Mouse (Mus musculus) kidney, adult 9 months (tissue): Measurements from ENCODE around the gene Ddost.
A peak's percentile ranks its signal among the peaks of the same experiment; 100 is the strongest.

Experiments used
- DNase-seq: peaks from one replicate; pipeline ENCODE4 v3.0.0; 2022

The Ddost gene

DNA sequence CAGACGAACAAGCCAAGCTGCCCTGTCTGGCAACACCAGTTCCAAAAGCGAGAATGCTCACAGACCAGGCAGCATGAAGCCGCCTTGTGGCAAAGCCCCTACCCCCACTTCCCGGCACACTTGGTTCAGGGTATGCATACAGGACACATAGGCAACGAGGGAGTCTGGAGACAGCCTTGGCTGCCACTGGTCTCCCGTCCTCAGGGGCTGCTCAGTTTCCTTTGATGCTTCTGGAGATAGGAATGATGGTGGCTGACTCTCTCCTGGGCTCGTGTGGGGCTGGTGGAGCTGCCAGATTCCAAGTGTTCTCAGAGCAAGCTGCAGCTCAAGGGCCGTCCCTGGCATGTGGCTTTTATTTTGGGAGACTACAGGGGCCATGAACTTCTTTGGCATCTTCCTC, 36.9 kb downstream of the Ddost start:
- no peak for DNase-seq

DNA sequence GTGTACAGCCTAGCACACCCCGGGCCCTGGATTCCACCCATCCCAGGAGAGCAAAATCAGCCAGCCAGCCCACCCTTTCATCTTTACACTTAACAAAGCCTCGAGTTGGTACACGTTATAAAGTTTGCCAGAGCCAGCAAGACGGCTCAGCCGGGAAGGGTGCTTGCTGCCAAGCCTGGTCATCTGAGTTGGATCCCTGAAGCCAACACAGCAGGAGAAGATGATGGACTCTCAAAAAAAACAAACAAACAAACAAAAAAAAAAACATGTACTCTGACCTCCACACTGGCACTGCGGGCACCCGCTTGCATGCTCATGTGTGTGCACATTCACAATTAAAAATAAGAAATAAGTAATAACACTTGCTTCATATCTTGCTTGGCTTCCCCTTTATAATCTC, 37.5 kb downstream of the Ddost start:
- DNase-seq, result peak; percentile 55

DNA sequence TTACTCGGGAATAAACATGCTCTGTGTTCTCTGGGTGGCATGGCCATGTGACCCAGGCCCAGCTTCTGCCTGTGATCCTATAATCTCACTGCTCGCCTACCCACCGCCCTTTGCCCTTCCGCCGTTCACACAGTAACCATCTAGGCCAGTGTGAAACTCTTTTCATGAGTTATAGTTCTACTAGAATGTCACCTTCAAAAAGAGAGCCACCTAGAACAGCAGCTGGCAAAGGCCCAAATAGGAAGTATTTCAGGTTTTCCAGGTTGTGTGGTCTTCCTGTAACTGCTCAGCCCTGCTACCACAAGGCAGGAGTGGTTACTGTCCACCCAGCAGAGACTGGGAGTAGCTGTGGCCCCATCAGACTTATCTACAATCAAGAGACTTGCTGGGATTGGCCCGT, 38.2 kb downstream of the Ddost start:
- DNase-seq, result peak; percentile 96

DNA sequence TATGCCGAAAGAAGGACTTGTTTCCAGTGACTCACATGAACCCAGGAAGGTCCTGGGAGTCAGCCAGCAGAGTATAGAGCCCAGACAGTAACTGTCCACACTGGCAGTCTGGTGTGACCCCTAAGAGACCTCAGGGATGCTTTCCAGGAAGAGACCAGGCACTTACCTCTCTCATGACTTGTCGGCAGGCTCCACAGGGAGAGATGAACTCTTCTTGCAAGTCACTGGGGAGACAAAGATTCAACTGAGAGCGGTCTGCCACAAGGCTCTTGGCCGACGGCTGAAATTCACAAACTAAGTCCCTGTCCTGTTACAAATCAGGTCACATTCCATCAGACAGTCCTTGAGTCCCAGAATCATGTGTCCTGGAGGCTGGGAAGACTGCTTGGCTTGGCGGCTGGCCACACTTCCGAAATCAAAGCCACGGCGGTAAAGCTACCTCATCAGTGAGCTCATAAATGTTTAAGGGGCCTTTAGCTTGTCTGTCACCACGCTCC, 38.9 kb downstream of the Ddost start:
- peak; percentile 58 for DNase-seq

DNA sequence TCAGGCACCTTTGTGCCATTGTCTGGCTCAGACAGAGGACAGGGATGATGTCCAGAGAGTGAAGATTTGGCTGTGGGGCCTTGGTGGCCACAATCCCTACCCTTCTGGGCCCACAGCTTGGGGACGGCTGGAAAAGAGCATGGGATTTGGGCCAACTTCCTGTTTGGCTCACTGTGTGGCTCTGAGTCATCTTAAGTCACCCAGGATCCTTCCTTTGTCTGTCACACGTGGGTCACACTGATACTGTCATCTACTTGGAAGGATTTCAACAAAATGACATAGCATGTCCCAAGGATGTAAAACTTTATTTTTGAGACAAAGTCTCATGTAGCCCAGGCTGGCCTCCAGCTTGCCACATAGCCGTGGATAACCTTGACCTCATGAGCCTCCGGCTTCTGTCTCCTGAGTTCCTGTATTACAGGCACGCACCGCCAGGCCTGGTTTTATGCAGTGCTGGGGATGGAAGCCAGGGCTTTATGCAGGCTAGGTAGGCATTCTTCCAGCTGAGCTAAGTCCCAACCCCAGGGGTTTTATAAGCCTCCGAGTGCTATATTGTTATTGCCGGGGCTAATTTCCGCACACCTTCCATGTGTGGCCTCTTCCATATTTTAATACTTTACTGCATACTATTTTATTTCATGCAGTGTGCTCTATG, 40.5 kb downstream of the Ddost start:
- DNase-seq, result peak; percentile 60

GRCm38 (mm10) chr4:138347280-138347679, 42.8 kb downstream of the Ddost start:
- DNase-seq, result no peak

DNA sequence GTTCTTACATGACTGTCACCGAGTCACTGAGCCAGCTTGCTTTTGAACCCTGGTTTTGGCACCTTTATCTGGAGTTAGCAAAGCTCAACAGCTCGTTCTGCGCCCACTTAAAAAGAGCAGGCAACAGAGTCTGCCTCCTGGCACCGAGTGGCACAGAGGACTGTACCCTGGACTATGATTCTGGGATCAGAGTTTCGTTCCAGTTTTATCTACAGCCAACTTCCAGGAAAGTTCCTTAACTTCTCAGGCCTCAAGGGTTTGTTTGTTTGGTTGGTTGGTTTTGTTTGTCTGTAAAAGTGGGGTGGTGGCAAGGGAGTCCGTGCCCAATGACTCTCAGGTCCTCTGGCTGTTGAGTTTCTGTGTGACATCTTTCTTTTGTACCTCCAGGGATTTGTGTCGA, 44.2 kb downstream of the Ddost start:
- DNase-seq, result peak; percentile 88

DNA sequence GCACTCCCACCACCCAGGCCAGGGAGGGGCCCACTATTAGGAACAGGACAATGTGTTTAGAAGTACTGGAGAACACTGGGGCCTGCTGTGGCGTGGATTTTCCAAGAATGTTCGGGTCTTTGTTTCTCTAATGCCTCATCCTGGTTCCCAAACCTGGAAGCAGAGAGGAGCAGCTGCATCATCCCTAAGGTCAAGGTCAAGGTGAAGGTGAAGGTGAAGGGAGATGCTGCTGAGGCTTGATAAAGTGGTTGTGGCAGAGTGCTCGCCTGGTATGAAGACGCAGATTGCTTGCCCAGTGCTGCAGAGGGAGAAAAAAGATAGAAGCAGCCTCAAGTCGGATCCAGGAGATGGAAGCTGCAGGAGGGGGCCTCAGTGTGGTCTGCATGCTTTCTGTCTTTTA, 47.3 kb downstream of the Ddost start:
- DNase-seq, result no peak

DNA sequence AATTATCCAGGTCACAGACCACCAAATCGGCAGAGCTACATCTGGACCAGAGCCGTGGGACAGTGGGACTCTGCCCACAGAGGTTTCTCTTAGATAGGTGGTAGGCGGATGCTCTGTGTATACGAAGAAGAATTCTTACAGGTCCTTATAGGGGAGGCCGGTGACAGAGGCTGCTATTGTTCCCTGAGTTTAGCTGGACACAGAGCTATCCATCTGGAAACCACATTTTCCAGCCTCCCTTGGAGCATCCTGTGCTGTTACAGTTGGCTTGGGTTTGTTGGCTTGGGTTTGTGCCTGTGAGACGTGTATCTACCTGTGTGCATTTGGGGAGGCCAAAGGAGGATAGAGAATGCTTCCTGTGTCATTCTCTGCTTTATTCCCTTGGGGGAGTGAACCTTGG, 48.2 kb downstream of the Ddost start:
- no peak for DNase-seq

DNA sequence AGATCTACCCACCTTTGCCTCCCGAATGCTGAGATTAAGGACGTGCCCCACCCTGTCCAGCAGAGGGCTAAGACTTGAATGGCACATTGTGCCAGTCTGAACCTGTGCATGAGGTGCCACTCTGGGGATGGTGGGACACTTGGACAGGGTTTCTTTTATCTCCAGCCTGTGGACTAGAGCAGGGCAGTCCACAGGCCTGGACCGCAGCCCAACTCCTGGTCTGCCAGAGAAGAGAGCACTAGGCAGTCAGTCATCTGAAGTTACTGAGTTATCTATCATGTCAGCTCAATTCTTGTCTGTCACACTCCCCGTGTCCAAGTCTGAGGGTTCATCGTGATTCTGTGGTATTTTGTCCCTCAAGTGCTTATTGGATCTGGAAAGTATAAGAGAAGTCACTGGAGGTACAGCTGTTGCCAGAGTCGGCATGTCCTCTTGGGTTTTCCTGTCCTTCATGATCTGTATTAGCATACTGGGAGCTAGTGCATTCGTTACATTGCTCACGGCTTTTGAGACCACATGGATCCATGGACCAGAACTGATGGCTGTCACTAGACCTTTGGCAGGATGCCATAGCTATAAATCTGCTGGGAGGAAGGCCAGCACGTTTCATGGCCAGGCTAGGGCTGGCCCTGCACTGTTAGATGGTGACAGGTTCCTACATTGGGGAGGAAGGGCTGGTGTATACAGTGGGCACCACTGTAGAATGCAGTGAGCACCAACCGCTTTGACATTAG, 49.1 kb downstream of the Ddost start:
- peak; percentile 73 for DNase-seq

- no peak for DNase-seq
These were observed 51.0 kb downstream of the Ddost start for GRCm38 (mm10) chr4:138355496-138355895.

GRCm38 (mm10) chr4:138356141-138356540, 51.6 kb downstream of the Ddost start:
- no peak for DNase-seq

DNA sequence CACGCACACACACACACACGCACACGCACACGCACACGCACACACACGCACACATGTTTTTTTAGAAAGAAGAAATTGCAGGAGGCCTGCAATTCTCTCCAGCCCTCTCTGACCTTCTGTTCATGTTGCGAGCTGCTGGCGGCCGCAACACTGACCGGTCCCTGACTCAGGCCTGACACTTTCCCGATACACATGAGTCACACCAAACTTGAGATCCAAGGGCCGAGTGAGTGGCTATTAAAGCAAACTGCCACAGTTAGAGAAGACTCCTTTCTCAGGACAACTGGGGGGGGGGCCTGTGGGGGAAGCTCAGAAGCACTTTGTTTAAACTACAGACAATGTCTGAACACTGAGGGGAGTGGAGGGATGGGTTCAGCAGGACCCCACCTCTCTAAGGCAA, 52.0 kb downstream of the Ddost start:
- DNase-seq, result no peak

DNA sequence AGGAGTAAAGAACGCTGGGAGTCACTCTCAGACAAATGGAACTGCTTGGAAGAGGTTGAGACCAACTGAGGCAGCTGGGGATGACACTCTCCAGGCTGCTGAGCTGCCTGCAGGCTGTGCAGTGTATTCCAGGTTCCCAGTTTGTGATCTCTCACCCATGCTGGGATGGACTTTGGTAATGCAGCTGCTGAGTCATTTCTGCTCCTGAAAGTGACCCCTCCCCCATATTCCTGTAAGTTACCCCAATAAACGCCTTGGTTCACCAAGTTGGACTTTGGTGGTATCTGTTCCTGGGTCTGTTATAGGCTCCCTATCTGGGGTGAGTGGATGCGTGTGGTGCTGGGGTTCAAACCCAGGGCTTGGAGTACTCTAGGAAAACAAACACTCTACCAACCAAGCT, 53.6 kb downstream of the Ddost start:
- peak; percentile 50 for DNase-seq

DNA sequence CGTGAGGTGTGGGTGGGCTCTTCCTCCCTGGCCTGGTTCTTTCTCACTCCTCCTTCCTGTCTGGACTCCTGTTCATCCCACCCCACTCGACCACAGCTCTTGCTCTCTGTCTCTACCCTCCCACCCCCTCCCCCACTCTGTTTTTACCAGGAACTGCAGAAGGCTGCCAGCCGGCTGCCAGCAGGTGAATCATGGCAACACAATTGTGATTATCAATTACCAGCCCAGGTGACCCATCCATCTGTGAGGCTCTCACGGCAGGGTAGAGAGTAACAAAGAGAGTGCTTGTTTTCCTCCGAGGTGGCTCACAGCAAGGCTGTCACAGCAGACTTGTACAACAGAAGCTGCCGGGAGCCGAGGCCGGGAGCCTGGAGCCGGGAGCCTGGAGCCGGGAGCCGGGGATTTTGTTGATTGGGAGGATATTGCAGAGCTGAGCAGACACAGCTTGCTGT, 56.9 kb downstream of the Ddost start:
- no peak for DNase-seq
